Mouse (Mus musculus) lung, postnatal 0 days (tissue): ENCODE results near the gene Gtpbp6.
A peak's percentile ranks its signal among the peaks of the same experiment; 100 is the strongest.

ENCODE experiments used
- CTCF ChIP-seq: IDR thresholded peaks from 2 replicates; pipeline ENCODE4 v1.5.1; 2016; ENCODE audit warnings: antibody characterized with exemption, mild to moderate bottlenecking
- EP300 ChIP-seq: IDR thresholded peaks from 2 replicates; pipeline ENCODE4 v1.6.1; 2016; ENCODE audit warnings: antibody characterized with exemption, mild to moderate bottlenecking, control low read depth

GRCm38 (mm10) chr5:110135293-110136086, 27.5 kb upstream of the Gtpbp6 start, which contains the start of gene Chfr:
- peak; percentile 22; the same call in 1 of the 2 replicates for TF ChIP-seq CTCF
- peak; percentile 65 for TF ChIP-seq EP300
